Mouse (Mus musculus) cerebellum, adult 2 months (tissue): ENCODE measurements around the gene Olfr693. TPM values are rescaled to one million over a fixed set of nuclear protein-coding genes. Genes with fewer than 3 reads are reported as not detected.
"Not testable (repeated sequence)": the region's sequence is repeated elsewhere in the genome, so short reads cannot be mapped to it uniquely, and the experiment has no call there.

ENCODE experiments used
- DNase-seq, 2 experiments: peaks; one replicate each; pipeline ENCODE4 v3.0.0; 2021
- H3K27ac ChIP-seq: fragments of 200-500 bp; 2 replicates; pipeline ENCODE4 v1.5.1; 2012; ENCODE audit warnings: low read length, control low read depth, inconsistent platforms; ENCODE audit not compliant: insufficient read depth
- H3K27me3 ChIP-seq: fragments of 200-500 bp; 2 replicates; pipeline ENCODE4 v1.6.1; 2012; ENCODE audit warnings: inconsistent platforms, mild to moderate bottlenecking, low read length, moderate library complexity; ENCODE audit not compliant: control insufficient read depth, insufficient read depth
- H3K4me1 ChIP-seq: fragments of 200-500 bp; 2 replicates; pipeline ENCODE4 v1.6.1; 2011; ENCODE audit warnings: low read length; ENCODE audit not compliant: control insufficient read depth, insufficient read depth
- H3K4me3 ChIP-seq: fragments of 200-500 bp; replicated peaks from 2 replicates; pipeline ENCODE3; 2011; ENCODE audit warnings: mild to moderate bottlenecking, low read depth, low read length, control low read depth; ENCODE audit not compliant: insufficient read depth
- CTCF ChIP-seq: fragments of 200-500 bp; IDR thresholded peaks from 2 replicates; pipeline ENCODE4 v1.5.1; 2011; ENCODE audit warnings: low read depth, mild to moderate bottlenecking, control low read depth, low read length, moderate library complexity, borderline replicate concordance; ENCODE audit not compliant: insufficient read depth
- POLR2A ChIP-seq: fragments of 200-500 bp; IDR thresholded peaks from 2 replicates; pipeline ENCODE4 v1.6.1; 2011; ENCODE audit warnings: low read length, control low read depth, borderline replicate concordance; ENCODE audit not compliant: insufficient read depth
- WGBS: fragments of 180-500 bp; shearing (Covaris S2); methylation state at CpG from one replicate; pipeline ENCODE4 v1.1.7; 2018; 5-methylcytosine and 5-hydroxymethylcytosine counted together
- polyA plus RNA-seq: library from polyadenylated mRNA; depleted of rRNA; stranded (reverse); fragments of >200 nt; gene quantifications from 2 replicates; pipeline ENCODE4 v1.2.3, GENCODE M21; 2012; rRNA removed

Gene Olfr693
- not detected in 2 replicates for polyA plus RNA-seq

DNA sequence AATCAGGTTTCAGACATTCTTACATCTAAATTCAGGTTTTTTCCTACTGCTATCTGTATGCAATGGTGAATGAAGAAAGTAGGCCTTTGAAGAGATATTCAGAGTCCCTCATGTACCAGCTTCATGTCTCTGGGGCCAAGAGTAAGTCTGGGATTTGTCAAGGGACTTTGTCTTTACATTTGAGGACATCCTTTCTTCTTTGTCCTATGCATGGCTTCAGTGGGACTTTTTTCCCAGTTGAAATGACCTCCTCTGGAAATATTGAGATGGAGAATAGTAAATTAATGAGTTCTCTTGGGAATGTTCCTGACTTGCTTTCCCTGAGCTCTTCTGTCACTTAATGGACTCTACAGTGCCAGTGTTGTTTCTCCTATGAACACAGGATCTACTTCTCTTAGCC lies at the start of gene Olfr693:
Olfr693 (minus strand) TSS at position 101 of the 400 bp plus-strand sequence.
- no peak within 1 kb of the TSS for H3K4me3 ChIP-seq
- H3K4me1 ChIP-seq = no peaks in the 10 kb centered on the region
- TF ChIP-seq CTCF (no peak), POLR2A (no peak)
- H3K27me3 ChIP-seq = no peaks in the 10 kb centered on the region
- DNase-seq = no peak
- no peak within 1 kb of the TSS for H3K27ac ChIP-seq

DNA sequence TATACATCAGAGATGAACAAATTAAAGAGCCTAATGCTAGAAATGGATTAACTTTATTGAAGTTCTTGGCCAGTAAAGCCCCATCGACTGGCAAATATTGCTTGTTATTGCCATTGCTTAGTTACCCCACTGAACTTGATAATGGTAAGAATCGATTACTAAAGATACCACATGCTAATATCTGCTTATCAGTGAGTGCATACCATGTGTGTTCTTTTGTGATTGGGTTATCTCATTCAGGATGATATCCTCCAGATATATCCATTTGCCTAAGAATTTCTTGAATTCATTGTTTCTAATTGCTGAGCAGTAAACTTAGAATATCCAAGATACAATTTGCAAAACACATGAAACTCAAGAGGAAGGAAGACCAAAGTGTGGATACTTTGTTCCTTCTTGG lies 45.3 kb upstream of the Olfr693 start:
- not testable (repeated sequence) for H3K27ac ChIP-seq, H3K27me3 ChIP-seq, H3K4me3 ChIP-seq, DNase-seq, H3K4me1 ChIP-seq
- WGBS = 82% methylated on average over 2 of the region's 2 CpGs

DNA sequence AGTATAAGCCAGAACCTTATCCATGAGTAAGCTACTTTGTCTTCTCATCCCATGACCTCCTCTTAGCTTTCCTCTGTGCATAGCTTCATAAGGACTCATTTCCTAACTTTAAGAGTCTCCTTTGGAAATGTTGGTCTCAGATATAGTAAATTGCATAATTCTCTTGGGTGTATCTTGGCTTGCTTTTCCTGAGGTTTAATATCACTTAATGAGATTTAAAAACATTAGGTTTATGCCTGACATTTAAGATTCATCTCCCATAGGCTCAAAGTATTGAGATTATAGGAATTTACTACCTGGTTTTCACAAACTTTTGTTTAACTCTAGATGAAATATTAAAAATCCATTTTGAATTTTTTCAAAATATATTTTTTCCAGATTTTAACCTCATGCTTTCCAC lies 35.9 kb upstream of the Olfr693 start, which contains the start of gene Olfr695:
Olfr695 (minus strand) TSS at position 101 of the 400 bp plus-strand sequence.
- no peaks in the 10 kb centered on the region for H3K27me3 ChIP-seq
- no peak within 1 kb of the TSS for H3K4me3 ChIP-seq
- no peaks in the 10 kb centered on the region for H3K4me1 ChIP-seq
- TF ChIP-seq POLR2A (no peak), CTCF (no peak)
- no peak for DNase-seq
- H3K27ac ChIP-seq = no peak within 1 kb of the TSS

DNA sequence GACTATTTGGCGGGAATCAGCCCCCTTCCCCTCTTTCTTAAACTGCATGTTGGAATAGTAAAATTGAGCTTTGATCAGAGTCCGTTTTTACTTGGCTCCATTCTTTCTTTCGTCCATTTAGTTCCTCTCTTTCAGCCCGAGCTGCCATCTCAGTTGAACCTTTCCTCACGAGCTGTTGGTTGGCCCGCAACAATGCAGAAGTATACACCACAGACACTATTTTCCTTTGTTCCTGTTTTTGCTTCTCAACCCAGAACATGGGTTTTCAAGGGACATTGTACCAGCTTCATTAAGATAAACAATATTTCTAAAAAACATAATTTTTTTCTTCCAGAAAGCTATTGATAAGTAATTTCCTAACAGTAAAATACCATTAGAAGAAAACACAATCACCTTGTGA lies 31.1 kb upstream of the Olfr693 start:
- 86% methylated on average over 6 of the region's 6 CpGs for WGBS
- no peak for TF ChIP-seq POLR2A
- no peak for TF ChIP-seq CTCF
- Histone ChIP-seq H3K4me1 (no peaks in the 10 kb centered on the region), H3K27ac (no peak overlapping the region), H3K4me3 (no peak overlapping the region), H3K27me3 (no peaks in the 10 kb centered on the region)
- DNase-seq = no peak

DNA sequence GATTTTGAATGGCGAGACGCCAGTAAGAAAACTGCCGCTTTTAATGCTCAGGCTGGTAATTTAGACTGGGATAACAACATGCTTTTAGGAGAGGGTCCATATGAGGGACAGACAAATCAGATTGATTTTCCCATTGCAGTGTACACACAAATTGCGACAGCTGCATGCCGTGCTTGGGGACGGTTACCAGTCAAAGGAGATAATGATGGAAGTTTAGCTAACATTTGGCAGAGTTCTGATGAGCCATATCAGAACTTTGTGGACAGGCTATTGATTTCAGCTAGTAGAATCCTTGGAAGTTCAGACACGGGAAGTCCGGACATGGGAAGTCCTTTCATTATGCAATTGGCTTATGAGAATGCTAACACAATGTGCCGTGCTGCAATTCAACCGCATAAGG lies 27.3 kb upstream of the Olfr693 start:
- H3K27ac ChIP-seq, H3K4me3 ChIP-seq, H3K27me3 ChIP-seq, DNase-seq, H3K4me1 ChIP-seq: not testable (repeated sequence)
- WGBS = 87% methylated on average over 10 of the region's 10 CpGs

DNA sequence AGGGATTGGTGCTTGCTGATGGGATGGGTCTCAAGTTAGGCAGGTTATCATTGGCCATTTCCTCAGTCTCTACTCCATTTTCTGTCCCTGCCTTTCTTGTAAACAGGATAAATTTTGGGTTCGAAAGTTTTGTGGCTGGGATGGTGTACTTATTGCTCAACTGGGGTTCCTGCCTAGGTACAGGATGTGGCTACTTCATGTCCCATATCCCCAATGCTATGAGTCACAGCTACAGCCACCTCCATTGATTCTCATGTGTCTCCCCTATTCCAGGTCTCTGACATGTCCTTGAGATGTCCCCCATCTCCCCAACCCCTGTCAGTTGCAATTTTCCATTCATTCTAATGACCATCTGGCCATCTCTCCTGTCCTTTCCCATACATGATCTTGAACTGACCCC lies 16.5 kb upstream of the Olfr693 start:
- Histone ChIP-seq H3K4me3 (no peak overlapping the region), H3K27me3 (no peaks in the 10 kb centered on the region), H3K27ac (no peak overlapping the region), H3K4me1 (no peaks in the 10 kb centered on the region)
- TF ChIP-seq POLR2A (no peak), CTCF (no peak)
- DNase-seq = no peak
- 71% methylated on average over 1 of the region's 1 CpGs for WGBS

DNA sequence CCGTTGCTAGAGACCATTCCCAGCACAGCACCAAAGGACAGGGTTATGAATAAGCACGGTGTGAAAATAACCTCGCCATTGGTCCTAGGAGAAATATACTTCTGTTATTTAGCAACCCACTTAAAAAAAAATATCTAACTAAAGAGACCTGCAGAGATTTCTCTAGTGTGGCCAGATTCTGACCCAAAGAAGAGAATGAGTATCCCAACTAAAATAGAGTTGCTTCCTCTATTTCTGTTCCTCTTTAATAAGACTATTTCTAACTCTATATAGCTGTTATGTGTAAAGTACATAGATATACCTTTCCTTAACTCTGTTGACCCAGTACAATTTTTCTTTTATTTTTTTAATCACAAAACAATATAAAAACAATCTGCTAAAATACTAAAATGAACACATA lies 12.6 kb upstream of the Olfr693 start:
- Histone ChIP-seq H3K4me3 (no peak overlapping the region), H3K27me3 (no peaks in the 10 kb centered on the region), H3K27ac (no peak overlapping the region), H3K4me1 (no peaks in the 10 kb centered on the region)
- WGBS = 83% methylated on average over 3 of the region's 3 CpGs
- DNase-seq = no peak
- TF ChIP-seq POLR2A (no peak), CTCF (no peak)

DNA sequence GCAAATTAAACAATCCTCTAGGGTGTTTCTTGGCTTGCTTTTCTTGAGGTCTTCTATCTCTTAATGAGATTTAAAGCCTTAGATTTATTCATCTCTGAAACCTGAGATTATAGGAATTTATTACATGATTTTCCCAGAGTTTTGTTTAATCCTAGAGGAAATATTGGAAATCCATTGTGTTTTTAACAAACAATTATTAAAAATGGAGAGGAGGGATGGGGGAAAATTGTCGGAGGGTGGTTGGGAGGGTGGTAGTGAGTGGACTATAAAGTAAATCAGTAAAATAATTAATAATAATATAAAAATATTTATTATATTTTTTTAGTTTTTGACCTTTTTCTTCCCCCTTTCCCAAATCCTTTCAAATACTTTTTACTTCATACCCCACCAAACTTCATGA lies 11.3 kb upstream of the Olfr693 start, which contains the start of gene Olfr694:
Olfr694 (minus strand) TSS at position 101 of the 400 bp plus-strand sequence.
- WGBS = 92% methylated on average over 1 of the region's 1 CpGs
- no peaks in the 10 kb centered on the region for H3K27me3 ChIP-seq
- no peaks in the 10 kb centered on the region for H3K4me1 ChIP-seq
- DNase-seq = no peak
- TF ChIP-seq CTCF = no peak
- TF ChIP-seq POLR2A = no peak
- H3K4me3 ChIP-seq = no peak within 1 kb of the TSS
- H3K27ac ChIP-seq = no peak within 1 kb of the TSS

DNA sequence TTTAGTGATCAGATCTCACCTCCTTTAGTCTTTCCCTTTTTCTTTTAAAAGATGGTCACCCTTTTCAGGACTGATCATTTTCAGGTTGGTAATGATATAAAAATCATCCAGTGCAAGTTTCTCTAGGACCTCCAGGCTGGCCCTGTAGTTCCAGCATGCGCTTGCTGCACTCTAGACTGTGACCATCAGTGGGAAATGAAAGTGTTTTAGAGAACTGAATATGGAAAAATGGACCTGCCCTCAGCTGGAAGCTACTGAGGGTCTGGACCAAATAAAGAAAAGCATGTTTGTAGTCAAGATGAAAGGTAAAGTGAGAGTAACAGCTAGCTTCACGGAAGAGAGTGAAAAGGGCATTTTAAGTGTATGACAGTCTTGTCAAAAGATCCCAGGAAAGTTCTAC lies 5.0 kb upstream of the Olfr693 start:
- no peak for DNase-seq
- 83% methylated on average over 2 of the region's 2 CpGs for WGBS
- Histone ChIP-seq H3K27me3 (no peaks in the 10 kb centered on the region), H3K27ac (no peak overlapping the region), H3K4me3 (no peak overlapping the region), H3K4me1 (no peaks in the 10 kb centered on the region)
- TF ChIP-seq POLR2A = no peak
- no peak for TF ChIP-seq CTCF
